Mouse (Mus musculus): ENCODE data around the gene 1700013G24Rik.

DNA sequence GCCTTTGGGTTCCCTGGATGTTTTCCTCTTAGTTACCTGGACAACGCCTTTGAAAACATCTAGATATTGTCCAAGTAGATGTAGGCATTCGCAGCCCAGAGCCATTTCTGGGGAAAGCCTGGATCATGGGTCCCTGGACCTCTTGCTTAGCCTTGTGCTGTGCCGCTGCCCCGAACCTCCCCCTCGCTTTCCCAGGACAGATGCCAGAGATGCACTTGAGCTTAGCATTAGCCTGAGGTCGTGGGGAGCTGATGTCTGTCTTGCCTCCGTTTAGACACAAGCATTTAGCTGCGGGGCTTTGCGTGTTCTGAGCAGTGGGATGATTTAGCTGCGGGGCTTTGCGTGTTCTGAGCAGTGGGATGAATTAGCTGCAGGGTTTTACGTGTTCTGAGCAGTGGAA is 47.1 kb downstream of the 1700013G24Rik start:
- no peak for TF ChIP-seq POLR2A (IDR thresholded peaks at IDR 0.05; ENCODE audit: extremely low read depth, insufficient read depth, low read length)
- TF ChIP-seq CTCF (IDR thresholded peaks at IDR 0.05; ENCODE audit: extremely low read depth, insufficient read depth, low read length): no peak

All from cortical plate, adult 2 months (tissue).